Mouse (Mus musculus) adrenal gland, adult (tissue): Measurements from ENCODE around the gene Nipal3.

Experiments
- DNase-seq, 2 experiments: peaks; one replicate each; pipeline ENCODE4 v3.0.0; 2022 to 2023; ENCODE audit warnings: low spot score in 1 of 2; ENCODE audit not compliant: inconsistent age in 2 of 2

Nipal3 gene

GRCm38 (mm10) chr4:135437924-135438323, 56.9 kb downstream of the Nipal3 start:
- no peak for DNase-seq

GRCm38 (mm10) chr4:135436291-135436690, 58.5 kb downstream of the Nipal3 start:
- DNase-seq: peak; percentile 41 to 64

- DNase-seq: no peak
Measured at GRCm38 (mm10) chr4:135434395-135434789, 60.4 kb downstream of the Nipal3 start.

GRCm38 (mm10) chr4:135433443-135434394, 61.1 kb downstream of the Nipal3 start, which contains the start of gene Rcan3:
Gene Rcan3, minus strand, starts transcription at chr4:135433853.
- peak; percentile 83 to 94 for DNase-seq

GRCm38 (mm10) chr4:135433086-135433442, 61.8 kb downstream of the Nipal3 start:
- no peak for DNase-seq

- peak; percentile 62 to 74 for DNase-seq
Measured at GRCm38 (mm10) chr4:135429990-135430760, 64.7 kb downstream of the Nipal3 start.

GRCm38 (mm10) chr4:135429383-135429782, 65.5 kb downstream of the Nipal3 start:
- no peak for DNase-seq

- no peak for DNase-seq
Measured at GRCm38 (mm10) chr4:135426587-135426986, 68.3 kb downstream of the Nipal3 start.

GRCm38 (mm10) chr4:135425625-135426024, 69.2 kb downstream of the Nipal3 start:
- no peak for DNase-seq

GRCm38 (mm10) chr4:135420961-135421360, 73.9 kb downstream of the Nipal3 start:
- no peak for DNase-seq

- DNase-seq: no peak
Measured at GRCm38 (mm10) chr4:135420416-135420815, 74.4 kb downstream of the Nipal3 start.

GRCm38 (mm10) chr4:135419996-135420395, 74.8 kb downstream of the Nipal3 start:
- no peak for DNase-seq

- DNase-seq: no peak
Measured at GRCm38 (mm10) chr4:135416367-135416766, 78.5 kb downstream of the Nipal3 start.

- no peak for DNase-seq
Measured at GRCm38 (mm10) chr4:135413491-135413890, 81.3 kb downstream of the Nipal3 start.

- peak; percentile 53 to 79 for DNase-seq
Measured at GRCm38 (mm10) chr4:135411633-135412032, 83.2 kb downstream of the Nipal3 start.

GRCm38 (mm10) chr4:135406180-135406579, 88.7 kb downstream of the Nipal3 start:
- no peak for DNase-seq

GRCm38 (mm10) chr4:135404916-135405315, 89.9 kb downstream of the Nipal3 start:
- no peak for DNase-seq

GRCm38 (mm10) chr4:135404048-135404447, 90.8 kb downstream of the Nipal3 start:
- DNase-seq: no peak

GRCm38 (mm10) chr4:135401881-135402280, 93.0 kb downstream of the Nipal3 start:
- no peak for DNase-seq

- no peak for DNase-seq
Measured at GRCm38 (mm10) chr4:135397991-135398390, 96.8 kb downstream of the Nipal3 start, which contains the start of gene Ncmap. Gene Ncmap, minus strand, starts transcription at chr4:135398227.

GRCm38 (mm10) chr4:135397551-135397950, 97.3 kb downstream of the Nipal3 start:
- DNase-seq: no peak

- DNase-seq: no peak
Measured at GRCm38 (mm10) chr4:135396303-135396702, 98.5 kb downstream of the Nipal3 start.
